Mouse (Mus musculus) brain, embryonic 14.5 days (tissue): Measurements from ENCODE around the gene H1fx. TPM values are rescaled to one million over a fixed set of nuclear protein-coding genes. Genes with fewer than 3 reads are reported as not detected.
A peak's percentile ranks its signal among the peaks of the same experiment; 100 is the strongest.
"Not testable (repeated sequence)": the region's sequence is repeated elsewhere in the genome, so short reads cannot be mapped to it uniquely, and the experiment has no call there.

Experiments
- DNase-seq: peaks from one replicate; pipeline ENCODE4 v3.0.0-alpha.2; 2011; ENCODE audit warnings: low read depth
- CTCF ChIP-seq: fragments of 200-500 bp; IDR thresholded peaks from 2 replicates; pipeline ENCODE4 v1.5.1; 2012; ENCODE audit warnings: inconsistent platforms, mild to moderate bottlenecking, moderate library complexity, borderline replicate concordance; ENCODE audit not compliant: insufficient read depth, insufficient read length; ENCODE audit errors: extremely low read depth
- POLR2A ChIP-seq: fragments of 200-500 bp; IDR thresholded peaks from 2 replicates; pipeline ENCODE4 v1.6.1; 2012; ENCODE audit warnings: mild to moderate bottlenecking, inconsistent platforms, borderline replicate concordance; ENCODE audit not compliant: poor library complexity, insufficient read depth, insufficient read length, severe bottlenecking; ENCODE audit errors: extremely low read depth
- polyA plus RNA-seq: library from polyadenylated mRNA; depleted of rRNA; stranded (reverse); fragments of >200 nt; gene quantifications from 2 replicates; pipeline ENCODE4 v1.2.3, GENCODE M21; 2012

Gene H1fx
- polyA plus RNA-seq, 1 experiment: 153 TPM

- no peak for DNase-seq
- TF ChIP-seq CTCF (no peak), POLR2A (no peak)
Observed at GRCm38 (mm10) chr6:88003439-88003838, 22.0 kb upstream of the H1fx start.

GRCm38 (mm10) chr6:87998358-87998757 is 16.9 kb upstream of the H1fx start:
- DNase-seq: no peak
- TF ChIP-seq POLR2A (no peak), CTCF (no peak)

GRCm38 (mm10) chr6:87997706-87998265 is 16.3 kb upstream of the H1fx start:
- TF ChIP-seq POLR2A: no peak
- TF ChIP-seq CTCF: peak; percentile 81
- DNase-seq: peak; percentile 82

GRCm38 (mm10) chr6:87996606-87997005 is 15.2 kb upstream of the H1fx start:
- DNase-seq: no peak
- no peak for TF ChIP-seq POLR2A
- TF ChIP-seq CTCF: no peak

- TF ChIP-seq CTCF: no peak
- TF ChIP-seq POLR2A: no peak
- DNase-seq: no peak
Observed at GRCm38 (mm10) chr6:87995519-87995918, 14.1 kb upstream of the H1fx start.

GRCm38 (mm10) chr6:87993790-87994571 is 12.5 kb upstream of the H1fx start:
- DNase-seq: peak; percentile 93
- no peak for TF ChIP-seq CTCF
- TF ChIP-seq POLR2A: no peak

GRCm38 (mm10) chr6:87992733-87993132 is 11.3 kb upstream of the H1fx start:
- TF ChIP-seq CTCF (no peak), POLR2A (no peak)
- DNase-seq: peak; percentile 29

GRCm38 (mm10) chr6:87991886-87992285 is 10.4 kb upstream of the H1fx start:
- peak; percentile 81 for DNase-seq
- TF ChIP-seq CTCF: no peak
- TF ChIP-seq POLR2A: no peak

- TF ChIP-seq CTCF (no peak), POLR2A (no peak)
- no peak for DNase-seq
Observed at GRCm38 (mm10) chr6:87991216-87991615, 9.8 kb upstream of the H1fx start.

- DNase-seq: no peak
- TF ChIP-seq POLR2A (no peak), CTCF (no peak)
Observed at GRCm38 (mm10) chr6:87982506-87982905, 1.1 kb upstream of the H1fx start.

GRCm38 (mm10) chr6:87981030-87981485 is 379 bp downstream of the H1fx start:
- DNase-seq: peak; percentile 60
- TF ChIP-seq CTCF (no peak), POLR2A (no peak)

GRCm38 (mm10) chr6:87980374-87981029 is 935 bp downstream of the H1fx start:
- DNase-seq: peak; percentile 96
- TF ChIP-seq POLR2A (peak; percentile 19; the same call in 1 of the 2 replicates), CTCF (peak; percentile 60)

GRCm38 (mm10) chr6:87979728-87980127 is 1.7 kb downstream of the H1fx start:
- TF ChIP-seq CTCF (no peak), POLR2A (no peak)
- no peak for DNase-seq

GRCm38 (mm10) chr6:87970041-87970440 is 11.4 kb downstream of the H1fx start:
- DNase-seq: no peak
- no peak for TF ChIP-seq CTCF
- no peak for TF ChIP-seq POLR2A

GRCm38 (mm10) chr6:87962457-87962856 is 19.0 kb downstream of the H1fx start:
- not testable (repeated sequence) for DNase-seq
